Mouse (Mus musculus): Measurements from ENCODE around the gene Fnip2.

DNA sequence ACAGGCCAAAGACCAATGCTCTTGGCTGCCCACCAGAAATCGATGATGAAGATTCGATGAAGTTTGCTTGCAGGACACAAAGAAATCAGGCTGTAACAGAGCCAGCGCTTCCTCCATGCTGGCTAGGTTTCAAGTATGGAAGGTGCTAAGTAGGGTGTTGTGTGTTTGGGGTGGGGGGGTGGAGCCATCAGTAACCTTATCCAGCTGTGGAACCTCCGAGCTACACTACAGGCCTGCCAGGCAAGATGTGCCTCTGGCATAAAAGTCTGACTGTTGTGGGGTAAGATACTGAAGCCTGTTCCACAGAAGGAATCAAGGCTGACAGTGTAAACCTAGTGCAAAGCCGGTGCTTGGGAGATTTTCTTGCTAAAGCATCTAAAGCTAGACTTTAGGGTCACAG lies 119.2 kb downstream of the Fnip2 start:
- TF ChIP-seq GATA1 (IDR thresholded peaks at IDR 0.05; ENCODE audit: low read length) (no peak), TAL1 (IDR thresholded peaks at IDR 0.05; ENCODE audit: low read length) (no peak)
